Mouse (Mus musculus) hindbrain, embryonic 16.5 days (tissue): ENCODE data around the gene Rab5a. TPM values are rescaled to one million over a fixed set of nuclear protein-coding genes. Genes with fewer than 3 reads are reported as not detected.

Experiments
- ATAC-seq: fragments of 200-750 bp; cut with Nextera tagmentation; 2 replicates; pipeline ENCODE4 v1.8.0; 2017; ENCODE audit warnings: moderate TSS enrichment, moderate library complexity
- H3K27ac ChIP-seq: fragments of 300-500 bp; sonication (generic); 2 replicates; pipeline ENCODE4 v1.5.1; 2014; ENCODE audit warnings: low read depth, mild to moderate bottlenecking, control low read depth, low read length, moderate library complexity
- H3K27me3 ChIP-seq: fragments of 300-500 bp; sonication (generic); replicated peaks from 2 replicates; pipeline ENCODE4 v1.6.1; 2014; ENCODE audit warnings: low read length; ENCODE audit not compliant: control insufficient read depth, insufficient read depth
- H3K36me3 ChIP-seq: fragments of 300-500 bp; sonication (generic); 2 replicates; pipeline ENCODE4 v1.6.1; 2014; ENCODE audit warnings: mild to moderate bottlenecking, low read length, moderate library complexity, mixed read lengths; ENCODE audit not compliant: control insufficient read depth, insufficient read depth
- H3K4me1 ChIP-seq: fragments of 300-500 bp; sonication (generic); 2 replicates; pipeline ENCODE4 v1.6.1; 2014; ENCODE audit warnings: low read depth, low read length; ENCODE audit not compliant: control insufficient read depth, insufficient read depth
- H3K4me2 ChIP-seq: fragments of 300-500 bp; sonication (generic); 2 replicates; pipeline ENCODE4 v1.6.1; 2014; ENCODE audit warnings: mild to moderate bottlenecking, low read length, control low read depth, moderate library complexity
- H3K4me3 ChIP-seq: fragments of 300-500 bp; sonication (generic); 2 replicates; pipeline ENCODE4 v1.5.1; 2014; ENCODE audit warnings: mild to moderate bottlenecking, low read length, control low read depth, moderate library complexity
- H3K9ac ChIP-seq: fragments of 300-500 bp; sonication (generic); 2 replicates; pipeline ENCODE4 v1.6.1; 2014; ENCODE audit warnings: low read depth, mild to moderate bottlenecking, control low read depth, low read length, moderate library complexity
- H3K9me3 ChIP-seq: fragments of 300-500 bp; sonication (generic); 2 replicates; pipeline ENCODE4 v1.6.1; 2014; ENCODE audit warnings: mild to moderate bottlenecking, low read length, moderate library complexity; ENCODE audit not compliant: control insufficient read depth
- WGBS: fragments of 180-500 bp; shearing (Covaris S2); extraction: QIAGEN DNeasy Blood & Tissue Kit; methylation state at CpG from one replicate; pipeline ENCODE4 v1.1.7; 2014; 5-methylcytosine and 5-hydroxymethylcytosine counted together
- polyA plus RNA-seq: library from polyadenylated mRNA; unstranded; fragments of >200 nt; fragmentation: Nextera tagmentation; extraction: Ambion mirVana; gene quantifications from 2 replicates; pipeline ENCODE4 v1.2.1, GENCODE M21; 2015

The Rab5a gene
- polyA plus RNA-seq, 1 experiment from 2014 or later = 111 TPM

DNA sequence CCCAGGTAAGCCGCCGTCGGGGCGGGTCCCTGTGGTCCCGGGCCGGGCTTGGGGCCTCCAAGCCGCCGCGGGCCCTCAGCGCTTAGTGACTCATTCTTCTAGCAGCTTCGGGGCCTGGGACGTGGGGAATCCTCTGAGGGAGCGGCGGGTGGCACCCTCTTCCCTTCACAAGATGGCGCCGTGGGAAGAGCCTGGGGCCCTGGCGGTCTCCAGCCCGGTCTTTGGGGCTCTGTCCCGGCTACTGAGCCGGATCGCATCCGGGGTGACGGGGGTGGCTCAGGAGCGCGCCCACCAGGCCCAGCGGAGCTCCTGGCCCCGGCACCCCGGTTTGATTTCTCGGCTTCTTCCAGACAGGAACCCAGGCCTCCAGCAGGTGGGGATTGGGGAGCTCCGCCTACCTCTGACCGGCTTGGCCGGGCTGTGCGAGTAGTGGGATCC, 589 bp downstream of the Rab5a start:
- Histone ChIP-seq H3K36me3 (peaks cover 4% of the 10 kb centered on the region; the same call in 1 of the 2 replicates), H3K4me2 (peak overlapping the region; percentile 85), H3K9ac (peak overlapping the region; percentile 96), H3K27ac (peak overlapping the region; percentile 100), H3K27me3 (no peaks in the 10 kb centered on the region), H3K4me1 (peaks cover 18% of the 10 kb centered on the region), H3K4me3 (peak overlapping the region; percentile 100), H3K9me3 (no peaks in the 10 kb centered on the region)
- no peak; the same call in 1 of the 2 replicates for ATAC-seq
- WGBS = 0% methylated on average over 19 of the region's 33 CpGs

DNA sequence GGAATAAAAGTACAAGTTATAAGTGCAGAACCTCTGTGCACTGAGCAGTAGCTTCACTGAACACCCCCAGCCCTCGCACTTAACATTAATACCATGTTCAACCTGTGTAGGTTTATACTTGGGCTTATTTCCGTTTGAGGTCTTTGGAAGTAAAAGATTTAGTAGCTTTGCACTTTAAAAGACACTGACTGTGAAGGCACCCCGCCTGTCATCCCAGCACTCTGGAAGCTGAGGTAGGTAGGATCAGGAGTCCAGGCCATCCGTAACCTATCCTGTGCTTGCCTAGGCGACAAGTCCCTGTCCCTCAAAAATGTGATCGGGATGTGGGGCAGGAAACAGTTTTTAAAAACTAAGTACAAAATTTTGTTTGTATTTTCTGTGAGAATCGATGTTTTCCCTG, 1.4 kb downstream of the Rab5a start:
- no peak for ATAC-seq
- no peaks in the 10 kb centered on the region for H3K27me3 ChIP-seq
- 56% methylated on average over 7 of the region's 7 CpGs for WGBS

DNA sequence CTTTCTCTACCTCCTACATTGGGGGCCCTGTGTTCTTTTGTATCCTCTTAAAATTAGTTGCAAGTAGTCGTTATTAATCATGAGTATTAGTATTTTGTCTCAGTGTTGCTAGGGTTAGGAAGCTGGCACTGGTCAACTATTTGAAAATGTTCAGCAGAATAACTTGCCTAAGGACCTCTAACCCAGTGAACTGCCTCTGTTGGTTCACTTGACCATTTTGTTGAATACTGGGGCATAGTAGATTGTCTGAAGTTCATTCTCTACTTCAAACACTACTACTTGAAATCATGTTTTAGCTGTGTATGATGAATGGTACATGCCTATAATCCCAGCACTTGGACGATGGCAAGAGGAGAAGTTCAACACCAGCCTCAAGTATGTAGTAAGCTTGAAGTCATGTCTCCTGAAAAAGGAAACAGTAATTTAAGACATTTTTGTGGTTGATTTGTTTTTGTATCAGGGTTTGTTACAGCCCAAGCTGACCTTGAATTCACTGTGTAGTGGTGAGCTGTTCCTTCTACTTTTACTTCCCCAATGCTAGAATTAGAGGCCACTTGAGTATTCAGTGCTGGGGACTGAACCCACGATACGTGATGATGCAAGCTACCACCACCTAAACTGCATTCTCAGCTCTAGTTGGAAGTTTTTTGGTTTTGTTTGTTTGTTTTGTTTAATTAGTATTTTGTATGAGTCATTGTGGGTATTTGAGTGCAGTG, 9.4 kb downstream of the Rab5a start:
- Histone ChIP-seq H3K4me3 (no peak overlapping the region), H3K27me3 (no peaks in the 10 kb centered on the region)
- 95% methylated on average over 4 of the region's 4 CpGs for WGBS

More for the DNA sequence above, 1.4 kb downstream of the Rab5a start:
- no peaks in the 10 kb centered on the region for H3K9me3 ChIP-seq
- H3K36me3 ChIP-seq = peaks cover 4% of the 10 kb centered on the region
- H3K4me2 ChIP-seq = peak overlapping the region; percentile 85
- H3K4me1 ChIP-seq = peaks cover 18% of the 10 kb centered on the region
- H3K27ac ChIP-seq = no peak overlapping the region
- H3K9ac ChIP-seq = peak overlapping the region; percentile 96
- H3K4me3 ChIP-seq = peak overlapping the region; percentile 100

DNA sequence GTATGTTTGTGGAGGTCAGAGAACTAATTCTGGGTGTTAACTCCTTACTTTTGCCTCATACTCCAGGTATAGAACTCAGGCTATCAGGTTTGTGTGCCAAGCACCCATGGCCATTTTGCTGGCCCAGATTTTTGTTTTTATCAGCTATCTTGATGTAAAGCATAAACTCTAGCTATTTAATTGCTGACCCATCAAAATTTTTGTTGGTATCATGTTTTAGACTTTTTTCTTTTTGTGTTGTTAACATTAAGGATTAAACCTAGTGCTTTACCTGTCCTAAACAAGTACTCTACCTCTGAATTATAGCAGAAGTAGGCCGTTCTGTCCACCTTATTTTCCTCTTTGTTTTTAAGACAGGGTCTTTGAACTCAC, 10.0 kb downstream of the Rab5a start:
- WGBS = 95% methylated on average over 1 of the region's 1 CpGs
- Histone ChIP-seq H3K9me3 (no peaks in the 10 kb centered on the region), H3K4me3 (no peak overlapping the region), H3K9ac (no peak overlapping the region), H3K36me3 (peaks cover 10% of the 10 kb centered on the region), H3K27me3 (no peaks in the 10 kb centered on the region), H3K4me2 (no peak overlapping the region), H3K4me1 (no peaks in the 10 kb centered on the region), H3K27ac (no peak overlapping the region)
- ATAC-seq = no peak

More for the DNA sequence above, 9.4 kb downstream of the Rab5a start:
- ATAC-seq = no peak
- Histone ChIP-seq H3K4me2 (no peak overlapping the region), H3K4me1 (no peaks in the 10 kb centered on the region), H3K27ac (no peak overlapping the region), H3K9ac (no peak overlapping the region), H3K36me3 (peaks cover 10% of the 10 kb centered on the region), H3K9me3 (no peaks in the 10 kb centered on the region)

DNA sequence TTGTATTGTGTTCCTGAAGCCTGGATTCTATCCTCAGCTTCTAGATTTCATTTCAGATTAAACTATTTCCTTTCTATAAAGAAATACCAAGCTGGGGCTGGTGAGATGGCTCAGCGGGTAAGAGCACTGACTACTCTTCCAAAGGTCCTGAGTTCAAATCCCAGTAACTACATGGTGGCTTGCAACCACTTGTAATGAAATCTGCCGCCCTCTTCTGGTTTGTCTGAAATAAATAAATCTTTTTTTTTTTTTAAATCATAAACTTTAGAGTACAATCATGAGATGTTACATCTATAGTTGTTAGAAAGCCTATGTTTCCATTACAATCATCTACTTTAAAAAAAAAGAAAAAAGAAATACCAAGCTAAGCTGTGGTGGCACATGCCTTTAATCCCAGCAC, 23.9 kb downstream of the Rab5a start:
- ATAC-seq = no peak
- H3K4me3 ChIP-seq = no peak overlapping the region
- no peaks in the 10 kb centered on the region for H3K4me1 ChIP-seq
- H3K9me3 ChIP-seq = no peaks in the 10 kb centered on the region
- no peak overlapping the region for H3K4me2 ChIP-seq
- H3K27me3 ChIP-seq = no peaks in the 10 kb centered on the region
- H3K9ac ChIP-seq = no peak overlapping the region
- peaks cover 19% of the 10 kb centered on the region for H3K36me3 ChIP-seq
- H3K27ac ChIP-seq = no peak overlapping the region
- 96% methylated on average over 2 of the region's 2 CpGs for WGBS

DNA sequence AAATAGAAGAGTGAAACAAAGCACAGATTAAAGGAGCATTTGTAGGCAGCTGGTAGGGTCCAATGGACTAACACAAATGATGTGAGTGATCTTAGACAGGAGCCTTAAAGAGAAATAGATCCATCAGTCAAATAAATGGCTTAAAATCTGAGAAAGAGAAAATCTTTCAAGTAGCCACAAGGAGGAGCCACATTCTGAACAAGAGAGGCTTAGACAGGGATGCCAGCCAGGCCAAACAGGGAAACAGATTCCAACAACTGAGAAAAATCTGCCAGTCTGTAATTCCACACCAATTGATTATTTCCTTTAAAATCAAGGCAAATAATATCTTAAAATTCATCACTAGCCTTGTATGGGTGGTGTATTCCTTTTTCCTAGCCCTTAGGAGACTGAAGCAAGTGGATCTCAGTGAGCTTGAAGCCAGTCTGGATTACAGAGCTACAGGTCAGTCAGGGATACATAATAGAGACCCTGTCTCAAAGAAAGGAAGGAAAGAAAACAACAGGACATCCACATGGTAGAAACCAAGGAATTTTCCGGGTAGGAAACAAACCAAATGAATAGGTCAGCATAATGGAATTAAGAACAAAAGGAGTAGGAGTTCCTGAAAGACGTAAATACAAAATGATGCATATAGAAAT, 33.4 kb downstream of the Rab5a start:
- Histone ChIP-seq H3K4me2 (no peak overlapping the region), H3K9me3 (no peaks in the 10 kb centered on the region), H3K36me3 (peaks cover 4% of the 10 kb centered on the region; the same call in 1 of the 2 replicates), H3K27me3 (no peaks in the 10 kb centered on the region), H3K4me3 (no peak overlapping the region), H3K4me1 (no peaks in the 10 kb centered on the region), H3K9ac (no peak overlapping the region), H3K27ac (no peak overlapping the region)
- WGBS = 79% methylated on average over 2 of the region's 2 CpGs
- 0 out of 2 replicates have a peak, but pooled peaks have one; percentile 45 for ATAC-seq

DNA sequence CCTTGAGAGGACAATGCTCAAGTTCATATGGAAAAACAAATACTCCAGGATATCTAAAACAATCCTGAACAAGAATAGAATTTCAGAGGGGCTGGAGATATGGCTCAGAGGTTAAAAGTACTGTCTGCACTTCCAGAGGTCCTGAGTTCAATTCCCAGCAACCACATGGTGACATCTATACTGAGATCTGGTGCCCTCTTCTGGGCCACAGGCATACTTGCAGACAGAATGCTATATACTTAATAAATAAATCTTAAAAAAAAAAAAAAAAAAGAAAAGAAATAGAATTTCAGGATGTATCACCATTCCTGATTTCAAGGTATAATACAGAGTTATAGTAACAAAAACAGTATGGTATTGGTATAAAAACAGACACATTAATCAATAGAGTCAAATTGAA, 40.3 kb downstream of the Rab5a start:
- no peak for ATAC-seq
- H3K4me3 ChIP-seq = no peak overlapping the region
- H3K36me3 ChIP-seq = peaks cover 4% of the 10 kb centered on the region; the same call in 1 of the 2 replicates
- no peaks in the 10 kb centered on the region for H3K9me3 ChIP-seq
- H3K27ac ChIP-seq = no peak overlapping the region
- no peak overlapping the region for H3K4me2 ChIP-seq
- H3K27me3 ChIP-seq = no peaks in the 10 kb centered on the region
- H3K9ac ChIP-seq = no peak overlapping the region
- no peaks in the 10 kb centered on the region for H3K4me1 ChIP-seq

DNA sequence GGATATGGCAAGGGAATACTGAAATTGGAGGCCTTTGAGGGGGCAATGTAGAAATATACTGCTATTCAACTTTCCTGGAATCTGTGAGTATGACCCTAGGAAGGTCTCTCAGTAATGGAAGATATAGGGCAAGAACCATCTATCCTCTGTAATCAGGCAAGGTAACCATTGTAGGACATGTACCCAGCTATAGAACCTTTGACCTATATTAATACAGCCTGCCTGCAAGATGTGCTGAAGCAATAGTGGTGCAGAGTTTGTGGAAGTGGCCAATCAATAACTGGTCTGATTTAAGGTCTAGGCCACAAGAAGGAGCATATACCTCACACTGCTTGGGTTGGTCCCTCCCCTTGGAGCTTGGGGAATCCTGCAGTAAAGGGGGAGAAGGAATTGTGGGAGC, 41.5 kb downstream of the Rab5a start:
- Histone ChIP-seq H3K9me3 (no peaks in the 10 kb centered on the region), H3K4me3 (no peak overlapping the region), H3K27me3 (no peaks in the 10 kb centered on the region), H3K27ac (no peak overlapping the region), H3K4me2 (no peak overlapping the region), H3K36me3 (peaks cover 4% of the 10 kb centered on the region; the same call in 1 of the 2 replicates), H3K9ac (no peak overlapping the region), H3K4me1 (no peaks in the 10 kb centered on the region)
- ATAC-seq = no peak

DNA sequence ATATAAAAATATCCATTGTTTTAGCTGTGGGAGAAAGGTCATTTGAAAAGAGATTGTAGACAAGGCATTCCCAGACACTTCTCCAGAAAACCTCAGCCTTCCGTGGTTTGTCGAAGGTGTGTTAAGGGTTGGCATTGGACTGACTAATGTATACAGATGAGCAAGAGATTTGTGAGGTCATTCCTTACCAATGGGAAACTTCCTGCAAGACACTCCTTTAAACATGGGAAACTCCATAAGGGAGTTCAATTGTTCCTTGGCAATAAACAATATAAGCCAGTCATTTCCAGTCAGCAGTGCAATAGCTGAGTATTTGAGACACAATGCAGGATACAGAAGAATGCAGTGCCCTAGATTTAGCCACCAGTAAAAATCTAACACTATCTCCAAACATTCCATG, 49.0 kb downstream of the Rab5a start:
- WGBS = 89% methylated on average over 2 of the region's 2 CpGs
- Histone ChIP-seq H3K4me3 (no peak overlapping the region), H3K4me2 (no peak overlapping the region), H3K9ac (no peak overlapping the region), H3K27me3 (no peaks in the 10 kb centered on the region), H3K4me1 (no peaks in the 10 kb centered on the region), H3K36me3 (no peaks in the 10 kb centered on the region), H3K27ac (no peak overlapping the region), H3K9me3 (no peaks in the 10 kb centered on the region)
- ATAC-seq = no peak
